Mouse (Mus musculus): ENCODE data around the gene Ctbp2. TPM values are rescaled to one million over a fixed set of nuclear protein-coding genes. Genes with fewer than 3 reads are reported as not detected.

Gene Ctbp2
- total RNA-seq, 2 experiments from 2014 or later, result 30.1 to 30.6 TPM

GRCm38 (mm10) chr7:132992967-132993615 lies 131.1 kb downstream of the Ctbp2 start:
- intact Hi-C loops (cut with DNase I), result no loop called here
- no peak for DNase-seq (ENCODE audit: extremely low spot score in 1 of 2, low spot score in 2 of 2)
- H3K27ac ChIP-seq, result no peak overlapping the region
- TF ChIP-seq CTCF (IDR thresholded peaks at IDR 0.05), result no peak
- H3K4me3 ChIP-seq, result no peak overlapping the region

GRCm38 (mm10) chr7:132991240-132991900 lies 132.8 kb downstream of the Ctbp2 start:
- Histone ChIP-seq H3K27ac (no peak overlapping the region), H3K4me3 (no peak overlapping the region)
- no peak for TF ChIP-seq CTCF (IDR thresholded peaks at IDR 0.05)
- intact Hi-C loops (cut with DNase I), result no loop called here
- no peak for DNase-seq (ENCODE audit: extremely low spot score in 1 of 2, low spot score in 2 of 2)

- intact Hi-C loops (cut with DNase I), result no loop called here
- Histone ChIP-seq H3K27ac (no peak overlapping the region), H3K4me3 (no peak overlapping the region)
- peak in 1 of 2 experiments; percentile 2 for DNase-seq (ENCODE audit: extremely low spot score in 1 of 2, low spot score in 2 of 2)
- no peak for TF ChIP-seq CTCF (IDR thresholded peaks at IDR 0.05)
Measured at GRCm38 (mm10) chr7:132989839-132990238, 134.3 kb downstream of the Ctbp2 start.

- no peak for TF ChIP-seq CTCF (IDR thresholded peaks at IDR 0.05)
- intact Hi-C loops (cut with DNase I), result no loop called here
- no peak for DNase-seq (ENCODE audit: extremely low spot score in 1 of 2, low spot score in 2 of 2)
- H3K27ac ChIP-seq, result no peak overlapping the region
- no peak overlapping the region for H3K4me3 ChIP-seq
Measured at GRCm38 (mm10) chr7:132982639-132983038, 141.5 kb downstream of the Ctbp2 start.

DNA sequence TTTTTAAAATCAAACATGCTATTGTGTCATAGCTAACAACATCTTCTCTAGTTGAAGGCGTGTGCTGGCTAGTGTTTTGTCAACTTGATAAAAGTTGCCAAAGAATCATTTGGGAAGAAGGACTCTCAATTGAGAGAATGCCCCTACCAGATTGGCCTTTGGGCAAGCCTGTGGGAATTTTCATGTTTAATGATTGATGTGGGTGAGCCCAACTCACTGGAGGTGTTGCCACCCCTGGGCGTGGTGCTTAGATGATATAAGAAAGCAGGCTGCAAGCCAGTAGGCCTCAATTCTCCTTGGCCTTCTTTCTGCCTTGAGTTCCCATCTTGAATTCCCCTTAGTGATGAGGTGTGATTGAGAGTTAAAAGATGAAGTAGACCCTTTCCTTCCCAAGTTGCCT lies 146.2 kb downstream of the Ctbp2 start:
- intact Hi-C loops (cut with DNase I), result no loop called here
- no peak for TF ChIP-seq CTCF (IDR thresholded peaks at IDR 0.05)
- Histone ChIP-seq H3K27ac (no peak overlapping the region), H3K4me3 (no peak overlapping the region)
- no peak for DNase-seq (ENCODE audit: extremely low spot score in 1 of 2, low spot score in 2 of 2)

DNA sequence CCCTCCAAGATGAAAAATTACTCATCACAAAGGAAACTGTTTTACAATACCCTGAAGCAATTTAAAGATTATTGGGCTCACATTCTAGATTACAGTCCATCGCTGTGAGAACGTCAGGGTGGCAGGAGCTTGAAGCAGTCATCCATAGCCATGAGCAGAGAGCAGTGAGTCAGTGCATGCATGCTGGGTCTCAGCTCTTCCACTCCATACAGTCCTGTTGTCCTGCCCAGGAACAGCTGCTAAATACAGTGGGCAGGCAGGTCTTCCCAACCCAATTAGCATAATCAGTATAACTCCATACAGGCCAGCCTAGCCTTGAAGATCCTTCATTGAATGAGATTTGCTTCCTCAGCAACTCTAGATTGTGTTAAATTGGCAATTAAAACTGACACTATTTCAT lies 148.1 kb downstream of the Ctbp2 start:
- intact Hi-C loops (cut with DNase I), result no loop called here
- no peak overlapping the region for H3K27ac ChIP-seq

GRCm38 (mm10) chr7:132972079-132972478 lies 152.1 kb downstream of the Ctbp2 start:
- Histone ChIP-seq H3K27ac (no peak overlapping the region), H3K4me3 (no peak overlapping the region)
- intact Hi-C loops (cut with DNase I), result no loop called here
- TF ChIP-seq CTCF (IDR thresholded peaks at IDR 0.05), result peak; percentile 15
- no peak for DNase-seq (ENCODE audit: extremely low spot score in 1 of 2, low spot score in 2 of 2)

More for the DNA sequence above, 148.1 kb downstream of the Ctbp2 start:
- H3K4me3 ChIP-seq, result no peak overlapping the region
- no peak for TF ChIP-seq CTCF (IDR thresholded peaks at IDR 0.05)
- DNase-seq (ENCODE audit: extremely low spot score in 1 of 2, low spot score in 2 of 2), result no peak

DNA sequence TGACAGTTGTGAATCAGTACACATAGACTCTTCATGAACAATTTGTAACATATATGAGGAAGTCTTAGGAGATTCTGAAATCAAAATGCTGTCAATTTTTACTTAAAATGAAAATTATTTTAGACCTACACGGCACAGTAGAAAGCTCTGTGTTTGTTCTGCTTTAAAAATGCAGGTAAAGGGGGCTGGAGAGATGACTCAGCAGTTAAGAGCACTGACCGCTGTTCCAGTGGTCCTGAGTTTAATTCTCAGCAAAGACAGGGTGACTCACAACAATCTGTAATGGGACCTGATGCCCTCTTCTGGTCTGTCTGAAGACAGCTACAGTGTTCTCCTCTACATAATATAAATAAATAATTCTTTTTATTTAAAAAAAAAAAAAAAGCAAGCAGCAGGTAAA lies 158.4 kb downstream of the Ctbp2 start:
- TF ChIP-seq CTCF (IDR thresholded peaks at IDR 0.05), result no peak; the same call in 1 of the 2 replicates
- Histone ChIP-seq H3K27ac (no peak overlapping the region), H3K4me3 (no peak overlapping the region)
- intact Hi-C loops (cut with DNase I), result no loop called here
- no peak for DNase-seq (ENCODE audit: extremely low spot score in 1 of 2, low spot score in 2 of 2)

DNA sequence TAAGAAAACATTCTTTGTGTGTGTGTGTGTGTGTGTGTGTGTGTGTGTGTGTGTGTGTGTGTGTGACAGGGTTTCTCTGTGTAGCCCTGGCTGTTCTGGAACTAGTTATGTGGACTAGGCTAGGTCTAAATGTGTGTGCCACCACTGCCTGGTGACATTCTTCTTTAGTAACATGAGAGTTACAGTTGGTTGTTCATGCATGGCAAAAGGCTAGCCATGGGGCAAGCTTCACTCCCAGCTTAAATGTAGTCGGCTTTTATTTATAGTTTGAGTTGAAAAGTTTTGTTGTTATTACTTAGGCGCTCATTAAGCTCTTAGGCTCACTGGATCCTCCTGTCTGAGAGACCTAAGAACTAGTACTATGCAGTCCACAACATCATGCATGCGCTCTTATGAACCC lies 159.8 kb downstream of the Ctbp2 start:
- DNase-seq (ENCODE audit: extremely low spot score in 1 of 2, low spot score in 2 of 2), result no peak
- intact Hi-C loops (cut with DNase I), result no loop called here
- no peak for TF ChIP-seq CTCF (IDR thresholded peaks at IDR 0.05)
- Histone ChIP-seq H3K4me3 (no peak overlapping the region), H3K27ac (no peak overlapping the region)

DNA sequence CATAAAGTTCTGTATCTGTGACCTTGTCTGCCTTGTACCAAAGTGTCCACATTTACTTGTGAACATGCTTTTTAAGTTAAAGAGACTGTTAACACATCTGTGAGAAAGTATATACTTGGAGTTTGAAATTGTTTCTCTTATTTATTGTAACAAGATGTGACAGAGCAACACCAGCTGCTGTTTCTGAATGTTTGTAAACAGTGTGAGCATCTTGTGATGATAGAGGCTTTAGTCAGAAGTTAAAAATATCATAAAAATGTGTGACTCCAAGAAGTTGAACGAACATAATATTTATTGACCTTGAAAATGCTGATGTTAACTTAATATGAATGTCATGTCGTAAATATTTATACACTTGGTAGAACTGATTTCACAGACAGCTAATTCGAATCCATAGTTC lies 173.5 kb downstream of the Ctbp2 start:
- intact Hi-C loops (cut with DNase I), result no loop called here
- Histone ChIP-seq H3K27ac (no peak overlapping the region), H3K4me3 (no peak overlapping the region)
- no peak for DNase-seq (ENCODE audit: extremely low spot score in 1 of 2, low spot score in 2 of 2)
- TF ChIP-seq CTCF (IDR thresholded peaks at IDR 0.05), result no peak

DNA sequence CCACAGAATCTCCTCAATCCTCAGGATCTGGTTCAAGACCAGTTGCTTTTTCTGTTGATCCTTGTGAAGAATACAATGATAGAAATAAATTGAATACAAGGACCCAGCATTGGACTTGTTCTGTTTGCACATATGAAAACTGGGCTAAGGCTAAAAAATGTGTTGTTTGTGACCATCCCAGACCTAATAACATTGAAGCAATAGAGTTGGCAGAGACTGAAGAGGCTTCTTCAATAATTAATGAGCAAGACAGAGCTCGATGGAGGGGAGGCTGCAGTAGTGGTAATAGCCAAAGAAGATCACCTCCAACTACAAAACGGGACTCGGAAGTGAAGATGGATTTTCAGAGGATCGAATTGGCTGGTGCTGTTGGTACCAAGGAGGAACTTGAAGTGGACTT lies 174.2 kb downstream of the Ctbp2 start:
- no peak overlapping the region for H3K27ac ChIP-seq
- intact Hi-C loops (cut with DNase I), result no loop called here
- H3K4me3 ChIP-seq, result no peak overlapping the region
- no peak for DNase-seq (ENCODE audit: extremely low spot score in 1 of 2, low spot score in 2 of 2)
- TF ChIP-seq CTCF (IDR thresholded peaks at IDR 0.05), result no peak

DNA sequence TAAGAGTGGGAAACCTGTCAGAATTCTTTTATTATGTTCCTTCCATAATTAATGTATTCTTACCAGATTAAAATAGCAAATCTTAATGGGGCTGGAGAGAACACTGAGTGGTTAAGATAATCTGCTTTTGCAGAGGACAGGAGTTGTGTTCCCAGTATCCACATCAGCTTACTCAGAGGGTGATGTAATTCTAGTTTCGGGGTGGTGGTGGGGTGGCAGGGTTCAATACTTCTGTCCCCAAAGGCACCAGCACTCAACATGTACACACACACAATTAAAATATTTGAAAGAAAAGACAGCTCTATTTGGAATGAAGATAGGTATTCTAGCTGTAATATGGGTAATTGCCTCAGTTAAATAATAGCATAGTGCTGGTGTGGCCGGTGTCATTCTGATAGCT lies 183.6 kb downstream of the Ctbp2 start:
- Histone ChIP-seq H3K27ac (no peak overlapping the region), H3K4me3 (no peak overlapping the region)
- DNase-seq (ENCODE audit: extremely low spot score in 1 of 2, low spot score in 2 of 2), result no peak
- no peak for TF ChIP-seq CTCF (IDR thresholded peaks at IDR 0.05)
- intact Hi-C loops (cut with DNase I), result no loop called here

GRCm38 (mm10) chr7:132939118-132939517 lies 185.0 kb downstream of the Ctbp2 start:
- Histone ChIP-seq H3K27ac (no peak overlapping the region), H3K4me3 (no peak overlapping the region)
- intact Hi-C loops (cut with DNase I), result no loop called here
- no peak for TF ChIP-seq CTCF (IDR thresholded peaks at IDR 0.05)
- DNase-seq (ENCODE audit: extremely low spot score in 1 of 2, low spot score in 2 of 2), result no peak

Other genes with a start within 250 kb of the Ctbp2 start
- 10 to 100 TPM; 43.3 to 47.2 TPM for gene Zranb1, start 193.2 kb downstream of the Ctbp2 start, total RNA-seq (2021)
- gene Fgfr2, start 1.0 kb downstream of the Ctbp2 start, total RNA-seq (2021), result 10 to 100 TPM; 47.3 to 47.4 TPM